Mouse (Mus musculus) macrophage (primary cell): ENCODE measurements around the gene Mob1a. TPM values are rescaled to one million over a fixed set of nuclear protein-coding genes. Genes with fewer than 3 reads are reported as not detected.

Experiments used
- H3K27ac ChIP-seq: fragments of 350-480 bp; formaldehyde crosslinking; 2 replicates; pipeline ENCODE4 v1.9.0; 2021
- H3K36me3 ChIP-seq: fragments of 350-480 bp; formaldehyde crosslinking; 2 replicates; pipeline ENCODE4 v1.9.0; 2021; ENCODE audit errors: inconsistent target
- H3K4me3 ChIP-seq: fragments of 350-480 bp; formaldehyde crosslinking; 2 replicates; pipeline ENCODE4 v1.9.0; 2021; ENCODE audit errors: inconsistent target
- H3K79me2 ChIP-seq: fragments of 350-480 bp; formaldehyde crosslinking; 2 replicates; pipeline ENCODE4 v1.9.0; 2021; ENCODE audit errors: inconsistent target
- WGBS: methylation state at CpG from one replicate; pipeline ENCODE4 v1.1.7; 2026; ENCODE audit warnings: inconsistent platforms; ENCODE audit not compliant: missing documents; 5-methylcytosine and 5-hydroxymethylcytosine counted together
- polyA plus RNA-seq: library from polyadenylated mRNA; stranded (reverse); fragments of 250-400 nt; gene quantifications from 3 replicates; pipeline ENCODE4 v1.2.4, GENCODE M21; 2018; ENCODE audit warnings: inconsistent platforms
- total RNA-seq, 78 experiments: library from RNA; depleted of rRNA; stranded (reverse); fragments of 250-400 nt; gene quantifications; 1 replicate in 9 of 78; 2 replicates in 24 of 78; 3 replicates in 43 of 78; 4 replicates in 2 of 78; pipeline ENCODE4 v1.2.4; 2018; ENCODE audit warnings: inconsistent platforms in 56 of 78

Gene Mob1a
- total RNA-seq (2018; cell fraction: chromatin; rRNA removed) = 10 to 100 TPM; 24.9 to 83.3 (median 52.9) TPM
- 100 to 1,000 TPM; 144 to 242 (median 184) TPM for total RNA-seq (2018; cell fraction: cytosol; rRNA removed)
- total RNA-seq (2018; cell fraction: nucleus; rRNA removed) = 100 to 1,000 TPM in 13 of 26 experiments, 10 to 100 TPM in 13; 58.7 to 170 (median 105) TPM
- 82.5 to 141 TPM (median 132 TPM) in 3 replicates for polyA plus RNA-seq

GRCm38 (mm10) chr6:83325525-83326393 lies at the start of gene Mob1a, which contains the start of gene Mthfd2:
Mob1a (plus strand) TSS chr6:83326016.
Mthfd2 (minus strand) TSS chr6:83325908.
- Histone ChIP-seq H3K27ac (peak within 1 kb of the TSS; percentile 44), H3K36me3 (peaks cover 25% of the 10 kb centered on the region), H3K79me2 (peaks cover 67% of the 10 kb centered on the region), H3K4me3 (peak within 1 kb of the TSS; percentile 93)
- under 1% methylated on average over 62 of the region's 65 CpGs for WGBS

DNA sequence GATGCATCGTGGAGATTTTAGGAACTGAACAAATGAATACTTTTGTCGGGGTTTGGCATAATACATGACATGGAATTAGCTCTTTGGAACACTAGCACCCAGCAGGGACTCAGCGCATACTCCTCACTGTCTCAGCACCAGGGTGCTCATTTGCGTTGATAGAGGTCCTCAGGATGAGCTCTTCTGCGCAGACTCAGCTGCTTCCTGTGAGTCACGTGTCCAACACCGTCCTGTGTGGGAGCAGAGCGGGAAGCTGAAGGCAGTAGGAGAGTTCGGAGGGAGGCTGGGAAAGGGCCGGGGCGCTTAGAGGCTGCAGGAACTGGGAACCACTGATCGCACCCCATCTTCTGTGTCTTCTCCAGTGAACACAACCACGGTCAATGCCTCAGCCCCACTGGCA lies 48.7 kb upstream of the Mob1a start:
- no peaks in the 10 kb centered on the region for H3K79me2 ChIP-seq
- no peak overlapping the region for H3K27ac ChIP-seq
- H3K36me3 ChIP-seq = no peaks in the 10 kb centered on the region
- H3K4me3 ChIP-seq = no peak overlapping the region
- 78% methylated on average over 13 of the region's 13 CpGs for WGBS

DNA sequence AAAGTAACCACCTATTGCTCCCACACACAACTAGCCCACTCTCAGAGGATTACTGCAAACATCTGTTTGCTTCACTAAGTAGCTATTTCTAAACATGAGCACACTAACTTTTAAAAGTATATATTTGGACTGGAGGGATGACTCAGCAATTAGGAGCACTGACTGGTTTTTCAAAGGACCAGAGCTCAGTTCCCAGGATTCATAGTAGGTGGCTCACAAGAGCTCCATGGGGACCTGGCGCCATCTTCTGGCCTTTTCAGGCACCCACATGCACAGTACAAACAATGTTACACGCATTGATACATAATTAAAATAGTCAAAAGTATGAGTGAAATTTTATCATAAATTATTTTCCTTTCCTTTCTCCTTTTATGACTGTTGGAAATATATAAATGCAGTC lies 46.9 kb upstream of the Mob1a start:
- Histone ChIP-seq H3K27ac (no peak overlapping the region), H3K4me3 (no peak overlapping the region), H3K79me2 (no peaks in the 10 kb centered on the region), H3K36me3 (no peaks in the 10 kb centered on the region)
- WGBS = 29% methylated on average over 2 of the region's 2 CpGs

GRCm38 (mm10) chr6:83280256-83280955 lies 45.4 kb upstream of the Mob1a start:
- no peak overlapping the region for H3K4me3 ChIP-seq
- H3K27ac ChIP-seq = no peak overlapping the region
- 81% methylated on average over 8 of the region's 8 CpGs for WGBS
- H3K36me3 ChIP-seq = no peaks in the 10 kb centered on the region
- no peaks in the 10 kb centered on the region for H3K79me2 ChIP-seq

GRCm38 (mm10) chr6:83300447-83301229 lies 25.2 kb upstream of the Mob1a start:
- H3K79me2 ChIP-seq = no peaks in the 10 kb centered on the region
- H3K36me3 ChIP-seq = peaks cover 8% of the 10 kb centered on the region; the same call in 1 of the 2 replicates
- WGBS = 82% methylated on average over 7 of the region's 7 CpGs
- H3K4me3 ChIP-seq = no peak overlapping the region
- H3K27ac ChIP-seq = no peak overlapping the region

DNA sequence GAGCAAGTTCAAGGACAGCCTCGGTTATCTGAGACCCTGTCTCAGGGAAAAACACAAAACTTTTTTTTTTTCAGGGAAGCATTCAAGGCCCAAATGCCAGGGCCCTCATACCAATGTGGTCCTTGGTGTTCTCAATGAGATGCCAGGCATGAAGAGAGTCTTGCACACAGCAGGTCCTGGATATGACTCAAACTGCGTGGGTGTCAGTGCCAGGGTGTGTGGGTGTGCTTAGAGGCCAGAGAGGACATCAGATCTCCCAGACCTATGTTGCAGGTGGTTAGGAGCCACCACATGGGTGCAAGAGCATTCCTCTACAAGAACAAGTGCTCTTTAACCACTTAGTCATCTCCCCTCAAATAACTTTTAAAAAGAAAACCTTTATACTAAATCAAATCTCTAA lies 24.5 kb upstream of the Mob1a start:
- Histone ChIP-seq H3K27ac (no peak overlapping the region), H3K4me3 (no peak overlapping the region), H3K36me3 (peaks cover 15% of the 10 kb centered on the region), H3K79me2 (no peaks in the 10 kb centered on the region)
- 94% methylated on average over 2 of the region's 2 CpGs for WGBS

DNA sequence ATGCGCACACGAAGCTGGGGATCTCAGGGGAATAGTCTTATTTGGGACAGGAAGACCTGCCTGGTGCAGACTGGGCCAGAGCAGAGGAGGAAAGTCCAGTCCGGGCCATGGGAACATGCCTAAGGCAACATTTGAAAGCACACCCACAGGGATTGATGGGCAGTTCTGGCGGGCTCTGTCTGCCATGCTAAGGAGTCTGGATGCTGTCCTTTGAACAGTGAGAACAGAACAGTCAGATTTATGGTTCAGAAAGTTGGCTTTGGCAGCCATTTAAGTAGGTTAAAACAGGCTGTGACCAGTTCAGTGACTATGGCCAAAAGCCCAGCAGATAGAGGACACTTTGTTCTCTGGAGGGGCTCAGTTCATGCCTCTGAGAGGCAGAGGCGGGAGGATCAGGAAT lies 23.6 kb upstream of the Mob1a start:
- Histone ChIP-seq H3K79me2 (no peaks in the 10 kb centered on the region), H3K36me3 (peaks cover 25% of the 10 kb centered on the region), H3K27ac (no peak overlapping the region), H3K4me3 (no peak overlapping the region)
- 88% methylated on average over 5 of the region's 5 CpGs for WGBS

DNA sequence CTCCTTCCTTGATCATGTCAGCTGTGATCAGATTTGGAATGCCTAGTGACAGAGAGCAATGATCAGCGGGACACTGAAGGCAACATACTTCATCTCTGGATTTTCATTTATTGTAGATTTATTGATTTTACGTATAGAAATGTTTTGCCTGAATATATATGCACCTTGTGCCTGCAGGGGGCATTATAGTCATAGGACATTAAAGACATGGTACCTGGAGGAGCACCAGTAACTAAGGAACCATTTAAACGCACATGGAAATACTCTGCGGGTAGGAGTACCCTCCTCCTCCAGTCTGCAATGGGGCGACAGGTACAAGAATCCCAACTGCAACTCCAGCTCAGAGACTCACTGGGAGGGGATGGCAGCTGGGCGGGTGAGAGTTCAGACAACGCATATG lies 16.8 kb upstream of the Mob1a start:
- no peak overlapping the region for H3K27ac ChIP-seq
- H3K36me3 ChIP-seq = peaks cover 73% of the 10 kb centered on the region
- H3K4me3 ChIP-seq = no peak overlapping the region
- 85% methylated on average over 6 of the region's 7 CpGs for WGBS
- H3K79me2 ChIP-seq = peaks cover 12% of the 10 kb centered on the region

DNA sequence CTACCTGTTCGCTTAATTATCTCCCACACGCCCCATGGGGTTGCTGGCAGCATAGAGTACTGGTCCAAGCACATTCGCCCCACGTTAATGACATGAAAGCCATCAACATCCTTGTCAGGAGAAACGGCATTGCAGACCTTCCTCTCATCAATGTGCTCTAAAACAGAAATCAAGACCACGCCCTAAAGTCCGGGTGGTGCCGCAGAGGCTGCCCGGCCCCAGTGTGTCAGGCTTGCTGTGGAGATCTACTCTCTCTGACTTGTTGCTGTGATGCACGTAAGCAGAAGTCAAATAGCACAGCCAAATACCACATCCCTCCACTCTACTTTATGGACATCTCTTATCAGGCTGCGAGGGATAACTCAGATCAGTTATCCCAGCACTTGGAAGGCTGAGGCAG lies 14.6 kb upstream of the Mob1a start:
- peaks cover 58% of the 10 kb centered on the region for H3K36me3 ChIP-seq

GRCm38 (mm10) chr6:83312021-83312420 lies 13.8 kb upstream of the Mob1a start:
- no peak overlapping the region for H3K27ac ChIP-seq
- H3K79me2 ChIP-seq = peaks cover 42% of the 10 kb centered on the region
- peaks cover 50% of the 10 kb centered on the region for H3K36me3 ChIP-seq
- whole genome bisulfite sequencing = 95% methylated on average over 7 of the region's 7 CpGs
- H3K4me3 ChIP-seq = no peak overlapping the region

More for the DNA sequence above, 14.6 kb upstream of the Mob1a start:
- peaks cover 34% of the 10 kb centered on the region for H3K79me2 ChIP-seq
- no peak overlapping the region for H3K27ac ChIP-seq
- WGBS = 99% methylated on average over 11 of the region's 11 CpGs
- no peak overlapping the region for H3K4me3 ChIP-seq

DNA sequence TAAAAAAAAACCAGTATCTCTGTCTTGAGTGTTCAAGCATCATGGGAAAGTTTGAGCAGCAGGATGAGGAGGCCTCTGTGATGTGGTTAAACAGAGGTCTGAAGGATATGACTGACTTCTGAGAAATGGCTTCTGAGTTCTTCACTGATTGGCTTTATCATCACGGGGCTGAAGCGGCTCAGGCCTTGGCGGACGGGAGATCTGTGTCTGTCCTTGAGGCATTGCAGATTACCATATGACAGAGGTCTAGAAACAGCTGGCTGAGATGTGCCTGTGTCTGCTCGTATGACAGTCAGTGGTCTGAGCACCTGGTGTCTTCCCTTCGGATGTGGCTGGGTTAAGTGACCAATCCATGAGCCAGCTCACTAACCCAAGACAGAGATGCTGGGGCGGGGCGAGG lies 13.3 kb upstream of the Mob1a start:
- 89% methylated on average over 8 of the region's 8 CpGs for WGBS
- H3K36me3 ChIP-seq = peaks cover 45% of the 10 kb centered on the region
- peaks cover 43% of the 10 kb centered on the region for H3K79me2 ChIP-seq
- no peak overlapping the region for H3K4me3 ChIP-seq
- no peak overlapping the region for H3K27ac ChIP-seq

DNA sequence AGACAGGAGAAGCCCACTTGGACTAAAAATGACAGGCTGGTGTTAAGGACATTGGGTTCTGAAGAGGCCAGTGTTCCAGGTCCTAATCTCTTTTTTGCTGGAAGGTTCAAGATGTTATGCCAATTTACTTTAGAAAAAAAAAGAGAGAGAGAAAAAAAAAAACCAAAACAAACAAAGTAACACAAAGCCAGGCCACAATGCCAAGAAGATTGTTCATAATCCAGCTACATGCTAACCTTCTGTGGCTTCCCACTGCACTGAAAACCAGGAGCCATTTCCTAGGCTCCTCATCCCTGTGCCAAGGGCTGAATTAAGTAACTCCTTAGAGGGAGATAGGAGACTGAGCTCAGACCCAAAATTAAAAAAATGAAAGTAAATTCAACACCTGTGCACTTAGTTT lies 10.5 kb upstream of the Mob1a start:
- Histone ChIP-seq H3K4me3 (no peak overlapping the region), H3K79me2 (peaks cover 43% of the 10 kb centered on the region), H3K36me3 (peaks cover 28% of the 10 kb centered on the region), H3K27ac (no peak overlapping the region)

- peaks cover 21% of the 10 kb centered on the region for H3K36me3 ChIP-seq
- peak overlapping the region; percentile 59 for H3K4me3 ChIP-seq
- H3K79me2 ChIP-seq = peaks cover 43% of the 10 kb centered on the region
- WGBS = 17% methylated on average over 10 of the region's 10 CpGs
- peak overlapping the region; percentile 54 for H3K27ac ChIP-seq
Observed at GRCm38 (mm10) chr6:83316022-83316421, 9.8 kb upstream of the Mob1a start.

DNA sequence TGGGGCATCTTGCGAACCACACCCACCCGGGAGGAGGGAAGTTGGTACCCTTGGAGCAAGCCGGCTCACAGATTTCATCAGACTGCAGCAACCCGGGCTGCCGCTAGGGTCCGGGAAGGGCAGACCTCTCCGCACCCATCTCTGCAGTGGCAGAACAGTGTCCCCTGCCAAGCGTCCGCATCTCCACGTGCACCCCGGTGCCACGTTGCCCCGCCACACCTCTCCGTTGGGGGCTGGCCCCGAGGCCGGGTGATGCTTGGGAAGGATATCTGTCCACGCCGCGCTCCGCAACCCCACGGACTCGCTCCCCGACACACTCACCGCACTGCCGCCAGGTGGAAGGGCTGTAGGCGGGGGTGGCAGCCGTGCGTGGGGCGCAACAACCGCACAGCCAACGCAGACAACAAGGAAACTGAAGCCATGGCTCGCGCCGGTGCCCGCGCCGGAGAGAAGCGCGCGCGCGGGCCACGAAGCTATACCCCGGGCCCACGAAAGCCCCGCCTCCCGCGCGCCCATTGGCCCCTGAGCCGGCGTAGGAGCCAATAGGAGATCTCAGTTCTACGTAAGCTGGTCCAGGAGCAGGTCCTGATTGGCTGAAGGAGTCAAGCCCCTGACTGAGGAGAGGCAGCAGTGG lies 8.6 kb upstream of the Mob1a start:
- H3K27ac ChIP-seq = peak overlapping the region; percentile 54
- H3K36me3 ChIP-seq = peaks cover 11% of the 10 kb centered on the region; the same call in 1 of the 2 replicates
- peaks cover 43% of the 10 kb centered on the region for H3K79me2 ChIP-seq
- WGBS = under 1% methylated on average over 47 of the region's 52 CpGs
- H3K4me3 ChIP-seq = peak overlapping the region; percentile 59
